Mouse (Mus musculus): ENCODE measurements at regions not wholly inside any gene's neighbourhood (a gene's known extent, or its start where the extent isn't known, plus 50 kb on each side); places are given as distances from the start of the nearest gene placed in this dataset.

- H3K36me3 ChIP-seq (ENCODE audit: control insufficient read depth, insufficient read depth, low read length) = no peaks in the 10 kb centered on the region
- TF ChIP-seq CTCF (IDR thresholded peaks at IDR 0.05; ENCODE audit: control insufficient read depth, insufficient read depth, insufficient replicate concordance, low read depth, low read length) (no peak), POLR2A (IDR thresholded peaks at IDR 0.05; ENCODE audit: control insufficient read depth, low read depth, low read length) (no peak)
- H3K27me3 ChIP-seq (ENCODE audit: control insufficient read depth, insufficient read depth, low read length) = no peaks in the 10 kb centered on the region
- no peak overlapping the region for H3K27ac ChIP-seq (ENCODE audit: control insufficient read depth, insufficient read depth, low read depth, low read length)
- H3K4me1 ChIP-seq (ENCODE audit: control insufficient read depth, insufficient read depth, low read length) = no peaks in the 10 kb centered on the region; the same call in 1 of the 2 replicates
- no peak overlapping the region for H3K4me3 ChIP-seq (ENCODE audit: control insufficient read depth, low read depth, low read length)
Measured at GRCm38 (mm10) chr13:52036351-52036750, 189.9 kb downstream of the Gadd45g start.

GRCm38 (mm10) chr13:52037218-52037617, 190.7 kb downstream of the Gadd45g start:
- Histone ChIP-seq H3K36me3 (ENCODE audit: control insufficient read depth, insufficient read depth, low read length) (no peaks in the 10 kb centered on the region), H3K27ac (ENCODE audit: control insufficient read depth, insufficient read depth, low read depth, low read length) (no peak overlapping the region), H3K4me3 (ENCODE audit: control insufficient read depth, low read depth, low read length) (no peak overlapping the region)

GRCm38 (mm10) chr13:52041467-52042421, 195.3 kb downstream of the Gadd45g start:
- H3K36me3 ChIP-seq (ENCODE audit: control insufficient read depth, insufficient read depth, low read length) = no peaks in the 10 kb centered on the region
- TF ChIP-seq POLR2A (IDR thresholded peaks at IDR 0.05; ENCODE audit: control insufficient read depth, low read depth, low read length) (no peak), CTCF (IDR thresholded peaks at IDR 0.05; ENCODE audit: control insufficient read depth, insufficient read depth, insufficient replicate concordance, low read depth, low read length) (no peak)
- no peak overlapping the region for H3K27ac ChIP-seq (ENCODE audit: control insufficient read depth, insufficient read depth, low read depth, low read length)
- no peak overlapping the region for H3K4me3 ChIP-seq (ENCODE audit: control insufficient read depth, low read depth, low read length)
- H3K4me1 ChIP-seq (ENCODE audit: control insufficient read depth, insufficient read depth, low read length) = no peaks in the 10 kb centered on the region
- H3K27me3 ChIP-seq (ENCODE audit: control insufficient read depth, insufficient read depth, low read length) = no peaks in the 10 kb centered on the region

More at GRCm38 (mm10) chr13:52037218-52037617, 190.7 kb downstream of the Gadd45g start:
- TF ChIP-seq CTCF (IDR thresholded peaks at IDR 0.05; ENCODE audit: control insufficient read depth, insufficient read depth, insufficient replicate concordance, low read depth, low read length) = no peak
- no peak for TF ChIP-seq POLR2A (IDR thresholded peaks at IDR 0.05; ENCODE audit: control insufficient read depth, low read depth, low read length)
- H3K4me1 ChIP-seq (ENCODE audit: control insufficient read depth, insufficient read depth, low read length) = no peaks in the 10 kb centered on the region; the same call in 1 of the 2 replicates
- H3K27me3 ChIP-seq (ENCODE audit: control insufficient read depth, insufficient read depth, low read length) = no peaks in the 10 kb centered on the region

DNA sequence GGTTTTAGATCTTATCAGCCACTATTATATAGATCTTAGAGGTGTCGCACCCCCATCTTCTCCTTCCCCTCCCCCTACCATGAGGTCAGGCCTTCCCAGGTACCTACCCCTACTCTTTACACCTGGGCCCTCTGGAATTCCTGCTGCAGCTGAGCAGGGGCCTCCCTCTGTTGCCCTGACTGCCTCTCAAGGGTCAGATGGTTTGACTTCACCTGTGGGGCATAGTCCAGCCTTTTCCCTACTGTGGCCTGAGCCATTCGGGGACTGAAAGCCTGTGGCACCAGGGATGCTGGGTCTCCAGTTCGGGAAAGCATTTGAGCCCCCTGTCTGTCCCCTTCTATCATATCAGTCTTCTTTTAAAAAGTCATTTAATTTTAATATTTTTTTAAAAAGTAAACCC, 196.4 kb downstream of the Gadd45g start:
- Histone ChIP-seq H3K4me1 (ENCODE audit: control insufficient read depth, insufficient read depth, low read length) (no peaks in the 10 kb centered on the region), H3K36me3 (ENCODE audit: control insufficient read depth, insufficient read depth, low read length) (no peaks in the 10 kb centered on the region), H3K27me3 (ENCODE audit: control insufficient read depth, insufficient read depth, low read length) (no peaks in the 10 kb centered on the region), H3K27ac (ENCODE audit: control insufficient read depth, insufficient read depth, low read depth, low read length) (no peak overlapping the region), H3K4me3 (ENCODE audit: control insufficient read depth, low read depth, low read length) (no peak overlapping the region)
- TF ChIP-seq CTCF (IDR thresholded peaks at IDR 0.05; ENCODE audit: control insufficient read depth, insufficient read depth, insufficient replicate concordance, low read depth, low read length) = no peak
- TF ChIP-seq POLR2A (IDR thresholded peaks at IDR 0.05; ENCODE audit: control insufficient read depth, low read depth, low read length) = no peak

DNA sequence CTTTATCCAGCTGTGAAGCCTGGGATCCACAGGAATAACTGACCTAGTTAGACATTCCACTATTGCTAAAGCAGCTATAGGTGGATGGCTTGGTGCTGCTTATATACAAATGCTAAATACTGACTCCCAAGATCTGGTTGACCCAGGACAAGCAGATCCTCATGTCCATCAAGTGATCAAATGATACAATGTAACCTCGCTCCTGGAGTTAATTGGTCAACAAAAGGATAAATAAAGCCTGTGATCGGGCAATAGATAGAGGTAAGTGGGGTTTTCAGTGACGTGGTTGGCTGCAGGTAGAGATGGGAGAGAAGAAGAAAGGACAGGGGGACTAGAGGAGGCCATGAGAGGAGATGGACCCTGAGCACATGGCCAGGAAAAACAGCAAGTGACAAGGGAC, 197.4 kb downstream of the Gadd45g start:
- Histone ChIP-seq H3K36me3 (ENCODE audit: control insufficient read depth, insufficient read depth, low read length) (no peaks in the 10 kb centered on the region), H3K27me3 (ENCODE audit: control insufficient read depth, insufficient read depth, low read length) (no peaks in the 10 kb centered on the region), H3K4me3 (ENCODE audit: control insufficient read depth, low read depth, low read length) (no peak overlapping the region), H3K4me1 (ENCODE audit: control insufficient read depth, insufficient read depth, low read length) (no peaks in the 10 kb centered on the region), H3K27ac (ENCODE audit: control insufficient read depth, insufficient read depth, low read depth, low read length) (no peak overlapping the region)
- TF ChIP-seq POLR2A (IDR thresholded peaks at IDR 0.05; ENCODE audit: control insufficient read depth, low read depth, low read length) = no peak
- TF ChIP-seq CTCF (IDR thresholded peaks at IDR 0.05; ENCODE audit: control insufficient read depth, insufficient read depth, insufficient replicate concordance, low read depth, low read length) = no peak

DNA sequence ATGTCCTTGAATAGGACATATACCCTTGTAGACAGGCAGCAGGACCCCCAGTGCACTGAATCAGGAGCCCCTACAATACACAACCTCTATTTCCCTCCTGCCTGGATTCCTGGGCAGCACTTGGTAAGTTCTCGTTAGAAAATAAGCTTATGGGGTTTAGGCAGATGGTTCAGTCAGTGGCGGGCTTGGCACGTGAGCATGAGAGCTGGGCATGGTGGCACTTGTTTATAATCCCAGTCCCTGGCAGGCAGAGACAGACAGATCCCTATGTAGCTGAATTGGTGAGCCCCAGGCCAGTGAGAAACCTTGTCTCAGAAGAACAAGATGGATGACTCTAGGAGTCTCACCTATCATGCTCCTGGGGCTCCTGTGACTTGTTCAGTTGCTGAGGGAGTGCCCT, 198.9 kb downstream of the Gadd45g start:
- Histone ChIP-seq H3K4me1 (ENCODE audit: control insufficient read depth, insufficient read depth, low read length) (no peaks in the 10 kb centered on the region), H3K4me3 (ENCODE audit: control insufficient read depth, low read depth, low read length) (no peak overlapping the region), H3K36me3 (ENCODE audit: control insufficient read depth, insufficient read depth, low read length) (no peaks in the 10 kb centered on the region), H3K27ac (ENCODE audit: control insufficient read depth, insufficient read depth, low read depth, low read length) (no peak overlapping the region), H3K27me3 (ENCODE audit: control insufficient read depth, insufficient read depth, low read length) (no peaks in the 10 kb centered on the region)
- TF ChIP-seq POLR2A (IDR thresholded peaks at IDR 0.05; ENCODE audit: control insufficient read depth, low read depth, low read length) (no peak), CTCF (IDR thresholded peaks at IDR 0.05; ENCODE audit: control insufficient read depth, insufficient read depth, insufficient replicate concordance, low read depth, low read length) (no peak)

GRCm38 (mm10) chr13:52046020-52046419, 199.5 kb downstream of the Gadd45g start:
- H3K36me3 ChIP-seq (ENCODE audit: control insufficient read depth, insufficient read depth, low read length) = no peaks in the 10 kb centered on the region
- TF ChIP-seq POLR2A (IDR thresholded peaks at IDR 0.05; ENCODE audit: control insufficient read depth, low read depth, low read length) (no peak), CTCF (IDR thresholded peaks at IDR 0.05; ENCODE audit: control insufficient read depth, insufficient read depth, insufficient replicate concordance, low read depth, low read length) (no peak)
- H3K27me3 ChIP-seq (ENCODE audit: control insufficient read depth, insufficient read depth, low read length) = no peaks in the 10 kb centered on the region
- H3K27ac ChIP-seq (ENCODE audit: control insufficient read depth, insufficient read depth, low read depth, low read length) = no peak overlapping the region
- no peaks in the 10 kb centered on the region for H3K4me1 ChIP-seq (ENCODE audit: control insufficient read depth, insufficient read depth, low read length)
- no peak overlapping the region for H3K4me3 ChIP-seq (ENCODE audit: control insufficient read depth, low read depth, low read length)
